Mouse (Mus musculus) G1E (cell line): Measurements from ENCODE around the gene Tspan9.

Source experiments
- CTCF ChIP-seq: IDR thresholded peaks from 2 replicates; pipeline ENCODE4 v1.5.1; 2012; ENCODE audit warnings: low read depth, low read length, inconsistent platforms, mixed read lengths
- GATA1 ChIP-seq: IDR thresholded peaks from 2 replicates; pipeline ENCODE4 v1.6.1; 2012; ENCODE audit warnings: borderline replicate concordance, low read length, inconsistent platforms, mixed read lengths
- GATA2 ChIP-seq: IDR thresholded peaks from 2 replicates; pipeline ENCODE4 v1.6.1; 2012; ENCODE audit warnings: low read depth, low read length, inconsistent platforms, borderline replicate concordance
- POLR2AphosphoS5 ChIP-seq: IDR thresholded peaks from 2 replicates; pipeline ENCODE4 v1.6.1; 2012; ENCODE audit warnings: low read depth, low read length, inconsistent platforms; ENCODE audit not compliant: insufficient replicate concordance

- TF ChIP-seq CTCF = no peak
- no peak for TF ChIP-seq POLR2AphosphoS5
- no peak for TF ChIP-seq GATA1
- TF ChIP-seq GATA2 = no peak
These were observed 193.5 kb downstream of the Tspan9 start for GRCm38 (mm10) chr6:127949885-127950284.
